18 mouse cellular contexts compared by ENCODE assay signal in the genomic region with DNA sequence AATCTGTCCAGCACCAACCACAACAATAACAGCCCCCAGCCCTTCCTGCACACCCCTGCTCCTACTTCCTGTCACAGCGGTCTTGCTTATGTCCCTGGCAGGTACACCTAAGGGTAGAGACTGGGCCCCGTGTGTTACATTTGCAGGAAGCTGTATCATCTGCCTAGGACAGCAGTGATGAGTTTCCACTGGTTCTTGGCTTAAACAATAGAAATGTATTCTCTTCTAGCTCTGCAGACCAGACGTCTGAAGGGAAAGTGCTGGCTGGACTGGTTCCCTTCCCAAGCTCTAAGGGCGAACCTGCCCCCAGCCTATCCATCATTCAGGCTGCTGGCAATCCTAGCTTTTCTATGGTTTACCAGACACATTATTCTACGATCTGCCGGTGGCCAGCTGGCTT. TPM values are rescaled to one million over a fixed set of nuclear protein-coding genes. Genes with fewer than 3 reads are reported as not detected.
DNase-seq lines count a peak whose midpoint lies in the region; ATAC-seq lines count a peak whose summit lies in the region.
"Had no signal": no experiment of that assay in that cellular context is flagged by ENCODE, and none has a peak within 500 bp of the region (broad histone marks: within the 10 kb centered on the region; RNA-seq: fewer than 3 reads in every experiment).

No protein-coding gene starts in this region.

- H3K9me3 ChIP-seq in lung, embryonic 16.5 days (ENCODE audit: control insufficient read depth, low read length), result no peaks in the 10 kb centered on the region; the same call in 1 of the 2 replicates
- H3K9me3 ChIP-seq: forebrain, embryonic 12.5 days; midbrain, embryonic 10.5 days; neural tube, embryonic 12.5 days had no signal

- H3K27ac ChIP-seq in lung, embryonic 16.5 days (ENCODE audit: low read length), result no peak overlapping the region
- H3K27ac ChIP-seq: forebrain, embryonic 12.5 days; gastrocnemius, adult 2 months; heart, embryonic 13.5 days; midbrain, embryonic 10.5 days; neural tube, embryonic 12.5 days had no signal

- no peaks in the 10 kb centered on the region for H3K4me1 ChIP-seq in lung, embryonic 16.5 days (replicated peaks; ENCODE audit: control insufficient read depth, insufficient read depth, low read length)
- H3K4me1 ChIP-seq: forebrain, embryonic 12.5 days; heart, embryonic 13.5 days; midbrain, embryonic 10.5 days; neural tube, embryonic 12.5 days had no signal

- no peak overlapping the region for H3K4me2 ChIP-seq in lung, embryonic 16.5 days (ENCODE audit: low read depth, low read length)
- H3K4me2 ChIP-seq: forebrain, embryonic 12.5 days; heart, embryonic 13.5 days; neural tube, embryonic 12.5 days had no signal

- 31% methylated on average over 6 of the region's 6 CpGs for WGBS in lung, embryonic 16.5 days

- no peaks in the 10 kb centered on the region for H3K27me3 ChIP-seq in lung, embryonic 16.5 days (ENCODE audit: control insufficient read depth, insufficient read depth, low read depth, low read length)
- H3K27me3 ChIP-seq: forebrain, embryonic 12.5 days; heart, embryonic 13.5 days; neural tube, embryonic 12.5 days had no signal

- H3K4me3 ChIP-seq in lung, embryonic 16.5 days (ENCODE audit: low read length), result no peak overlapping the region
- H3K4me3 ChIP-seq: forebrain, embryonic 12.5 days; gastrocnemius, adult 2 months; heart, embryonic 13.5 days; midbrain, embryonic 10.5 days; neural tube, embryonic 12.5 days had no signal

- peak; percentile 8 to 9 for DNase-seq in frontal cortex, postnatal 36 days (ENCODE audit: low spot score in 2 of 2)
- DNase-seq in frontal cortex, postnatal 10 days (ENCODE audit: low spot score in 2 of 2), result no peak
- DNase-seq in lung, postnatal 4 days, result no peak
- peak; percentile 16 for DNase-seq in kidney, adult 9 months
- DNase-seq in kidney, postnatal 36 days, result peak; percentile 33 to 43
- no peak for DNase-seq in gastrocnemius, postnatal 14 days
- DNase-seq: B cell, adult 2 months; cerebellum, postnatal 14 days; gastrocnemius, adult 2 months; heart, adult 11 months; heart, postnatal 4 days; lung, postnatal 36 days; right cerebral cortex, postnatal 14 days had no signal

- peak; percentile 23; the same call in 1 of the 2 replicates for ATAC-seq in lung, embryonic 16.5 days (ENCODE audit: low read depth)

- intact Hi-C loops in gastrocnemius, postnatal 14 days (cut with DNase I; ENCODE audit: low total_unique reads), result no loop called here

- H3K9ac ChIP-seq in lung, embryonic 16.5 days (ENCODE audit: low read length), result no peak overlapping the region
- H3K9ac ChIP-seq: forebrain, embryonic 12.5 days; heart, embryonic 13.5 days; neural tube, embryonic 12.5 days had no signal

- H3K36me3 ChIP-seq in lung, embryonic 16.5 days (ENCODE audit: control insufficient read depth, insufficient read depth, low read length), result no peaks in the 10 kb centered on the region
- H3K36me3 ChIP-seq: forebrain, embryonic 12.5 days; heart, embryonic 13.5 days; midbrain, embryonic 10.5 days; neural tube, embryonic 12.5 days had no signal

RNA-seq across cellular contexts. Expression of gene Med28, which starts 44.0 kb away (rescaled TPM):
- 232 and 240 TPM in 2 replicates for polyA plus RNA-seq in lung, embryonic 16.5 days (2015; fragmentation: Nextera tagmentation; extraction: Ambion mirVana)
- total RNA-seq in gastrocnemius, postnatal 14 days (2021), result 10 to 100 TPM; 38.4 to 42.2 TPM

Comparison
In these comparisons a context has a peak if more than half of its experiments do, and no peak if none do; other contexts are left out.
1. DNase-seq: peak in frontal cortex, postnatal 36 days (2 of 2), kidney, adult 9 months (single experiment) and kidney, postnatal 36 days (2 of 2); none in frontal cortex, postnatal 10 days (0 of 2), lung, postnatal 4 days (0 of 2) and gastrocnemius, postnatal 14 days (single experiment).